In the genomic region with DNA sequence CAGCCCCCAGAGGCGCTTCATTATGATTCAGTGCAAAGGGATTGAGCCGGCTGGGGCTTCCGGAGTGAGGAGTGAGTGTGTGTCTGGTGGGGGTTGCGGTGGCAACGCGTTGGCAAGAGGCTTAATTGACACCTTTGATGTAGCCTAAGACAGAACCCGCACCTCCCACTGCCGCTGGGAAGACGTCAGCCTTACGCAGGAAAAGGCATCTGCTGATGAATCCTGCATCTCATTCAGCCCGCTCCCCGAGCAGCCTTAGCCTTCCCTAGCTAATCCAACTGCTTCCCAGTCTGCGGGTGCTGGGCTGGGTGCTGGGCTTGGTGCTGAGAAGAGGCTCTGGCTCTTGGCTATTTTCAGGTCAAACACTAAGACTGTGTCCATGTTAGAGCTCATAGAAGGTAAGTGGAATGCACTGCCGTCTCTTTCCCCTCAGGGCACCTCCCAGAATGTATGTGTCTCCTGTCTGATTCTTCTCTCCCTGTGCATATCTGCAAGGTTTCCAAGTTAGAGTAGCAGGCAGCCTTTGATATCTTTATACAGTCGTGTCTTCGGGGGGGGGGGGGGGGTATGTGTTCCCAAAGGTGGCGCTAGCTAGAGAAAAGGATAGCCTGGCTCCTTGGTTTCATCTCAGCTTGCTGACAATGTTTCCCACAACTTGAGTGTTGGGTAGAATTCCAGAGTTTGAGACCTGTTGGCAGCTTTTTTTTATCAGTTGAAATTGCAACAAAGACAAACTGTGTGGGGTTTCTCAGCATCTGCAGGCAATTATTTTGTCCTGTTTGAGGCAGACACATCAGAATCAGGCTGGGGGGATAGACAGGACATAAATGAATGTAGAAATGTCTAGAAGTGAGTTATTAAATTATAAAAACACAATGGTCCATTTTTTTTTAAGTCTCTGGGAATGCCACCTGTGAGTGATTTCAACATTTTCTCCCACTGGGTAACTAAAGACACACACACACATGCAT, we compare ENCODE assay signal across 9 mouse cellular contexts. TPM values are rescaled to one million over a fixed set of nuclear protein-coding genes. Genes with fewer than 3 reads are reported as not detected.
DNase-seq lines count a peak whose midpoint lies in the region; ATAC-seq lines count a peak whose summit lies in the region.
"Had no signal": no experiment of that assay in that cellular context is flagged by ENCODE, and none has a peak within 500 bp of the region (broad histone marks: within the 10 kb centered on the region; RNA-seq: fewer than 3 reads in every experiment).

No protein-coding gene starts in this region.

- ATAC-seq in kidney, embryonic 16.5 days (ENCODE audit: low FRiP score, low TSS enrichment): peak; percentile 67; the same call in 1 of the 2 replicates
- no peak for ATAC-seq in erythroid progenitor cell, adult 5-6 weeks (replicated peaks; ENCODE audit: low FRiP score, poor library complexity, severe bottlenecking)

- peak overlapping the region; percentile 60 for H3K4me2 ChIP-seq in kidney, embryonic 16.5 days (replicated peaks; ENCODE audit: low read depth, low read length)

- WGBS in kidney, embryonic 16.5 days: 2% methylated on average over 17 of the region's 17 CpGs
- 1% methylated on average over 17 of the region's 17 CpGs for WGBS in hindbrain, embryonic 10.5 days

- no peak overlapping the region for H3K27ac ChIP-seq in kidney, embryonic 16.5 days (ENCODE audit: low read length)
- peak overlapping the region; percentile 83 for H3K27ac ChIP-seq in hindbrain, embryonic 10.5 days

- intact Hi-C loops in left cerebral cortex, postnatal 36 days (cut with DNase I): loop anchor here (1.0 to 2.0 kb wide), 2 partner anchors 11 to 47 kb away; no protein-coding TSS in a partner anchor

- peaks cover 14% of the 10 kb centered on the region; the same call in 1 of the 2 replicates for H3K4me1 ChIP-seq in kidney, embryonic 16.5 days (ENCODE audit: insufficient read depth, low read length)
- H3K4me1 ChIP-seq in hindbrain, embryonic 10.5 days (replicated peaks): peaks cover 16% of the 10 kb centered on the region

- H3K9me3 ChIP-seq in kidney, embryonic 16.5 days (ENCODE audit: low read length): 0 out of 2 replicates have a peak, but pooled peaks cover 3% of the 10 kb centered on the region
- H3K9me3 ChIP-seq in hindbrain, embryonic 10.5 days: no peaks in the 10 kb centered on the region

- no peaks in the 10 kb centered on the region for H3K27me3 ChIP-seq in kidney, embryonic 16.5 days (ENCODE audit: insufficient read depth, low read length)
- no peaks in the 10 kb centered on the region for H3K27me3 ChIP-seq in hindbrain, embryonic 10.5 days (ENCODE audit: insufficient read depth, poor library complexity, severe bottlenecking)

- no peak for DNase-seq in kidney, adult 18-20 months
- peak; percentile 72 for DNase-seq in ZHBTc4 (ENCODE audit: low read depth, low spot score)
- peak; percentile 63 for DNase-seq in embryo, embryonic 9.5 days (ENCODE audit: extremely low spot score)
- DNase-seq in hindbrain, embryonic 10.5 days (ENCODE audit: low spot score): peak; percentile 70
- peak; percentile 90 to 91 for DNase-seq in left cerebral cortex, postnatal 36 days (ENCODE audit: low spot score in 2 of 2)
- peak; percentile 23 for DNase-seq in retina, postnatal 7 days (ENCODE audit: low read depth, low spot score)

- no peaks in the 10 kb centered on the region for H3K36me3 ChIP-seq in kidney, embryonic 16.5 days (ENCODE audit: insufficient read depth, low read length)
- 0 out of 2 replicates have a peak, but pooled peaks cover 4% of the 10 kb centered on the region for H3K36me3 ChIP-seq in hindbrain, embryonic 10.5 days

- H3K4me3 ChIP-seq in kidney, embryonic 16.5 days (ENCODE audit: low read length): peak overlapping the region; percentile 32
- H3K4me3 ChIP-seq in hindbrain, embryonic 10.5 days: peak overlapping the region; percentile 45

- H3K9ac ChIP-seq in kidney, embryonic 16.5 days (replicated peaks; ENCODE audit: low read length): peak overlapping the region; percentile 41

RNA-seq across cellular contexts. Expression of a gene that starts 10.0 kb away (rescaled TPM):
- polyA plus RNA-seq in kidney, embryonic 16.5 days (2015; fragmentation: Nextera tagmentation; extraction: Ambion mirVana): not detected in 2 replicates
- not detected in 2 replicates for polyA plus RNA-seq in hindbrain, embryonic 10.5 days (2016; fragmentation: Nextera tagmentation; extraction: Ambion mirVana)
- not detected for total RNA-seq in left cerebral cortex, postnatal 36 days (2021)
- total RNA-seq in erythroid progenitor cell, adult 5-6 weeks (2015; ENCODE audit: low replicate concordance): not detected in 2 replicates
- total RNA-seq in erythroid progenitor cell, adult 5-6 weeks (2017; ENCODE audit: low replicate concordance): not detected in 2 replicates
- total RNA-seq: neutrophil, adult 5-6 weeks had no signal
